Mouse (Mus musculus) left cerebral cortex, adult 2 months (tissue): ENCODE data around the gene Pdia6. TPM values are rescaled to one million over a fixed set of nuclear protein-coding genes. Genes with fewer than 3 reads are reported as not detected.
A peak's percentile ranks its signal among the peaks of the same experiment; 100 is the strongest.

ENCODE experiments used
- DNase-seq, 2 experiments: peaks; one replicate each; pipeline ENCODE4 v3.0.0; 2021 to 2022; ENCODE audit warnings: low spot score in 2 of 2, mixed read lengths in 1 of 2; ENCODE audit errors: extremely low spot score in 1 of 2
- H3K27ac ChIP-seq: fragments of 200-600 bp; 2 replicates; pipeline ENCODE4 v1.8.1; 2022
- H3K4me3 ChIP-seq: fragments of 200-600 bp; 2 replicates; pipeline ENCODE4 v1.8.1; 2022
- CTCF ChIP-seq: fragments of 200-600 bp; IDR thresholded peaks from 2 replicates; pipeline ENCODE4 v1.8.1; 2022; ENCODE audit warnings: antibody characterized with exemption, mild to moderate bottlenecking, moderate library complexity
- intact Hi-C: fragments of 180-260 bp; cut with DNase I; formaldehyde crosslinking; loops from one replicate; pipeline ENCODE4 v1.15.1; 2025
- total RNA-seq, 2 experiments: library from RNA; stranded (reverse); gene quantifications; 2 replicates each; pipeline ENCODE4 v1.2.3; 2021

Gene Pdia6
- total RNA-seq, 2 experiments from 2014 or later = 137 to 144 TPM

- intact Hi-C loops = loop anchor here (2.0 to 5.0 kb wide), 2 partner anchors 82 to 454 kb away; partner anchors contain the start of genes E2f6 and Nol10
- no peak for DNase-seq
- Histone ChIP-seq H3K4me3 (peak overlapping the region; percentile 92), H3K27ac (peak overlapping the region; percentile 93)
- TF ChIP-seq CTCF = no peak
Observed at GRCm38 (mm10) chr12:17266673-17266990, 287 bp downstream of the Pdia6 start.

- intact Hi-C loops = loop anchor here (2.0 to 5.0 kb wide), 2 partner anchors 81 to 455 kb away; partner anchors contain the start of genes E2f6 and Nol10
- Histone ChIP-seq H3K27ac (peak overlapping the region; percentile 93; the same call in 1 of the 2 replicates), H3K4me3 (peak overlapping the region; percentile 92)
- no peak for DNase-seq
- TF ChIP-seq CTCF = no peak
Observed at GRCm38 (mm10) chr12:17267316-17267715, 971 bp downstream of the Pdia6 start.

- intact Hi-C loops = no loop called here
Observed at GRCm38 (mm10) chr12:17271272-17271671, 4.9 kb downstream of the Pdia6 start.

GRCm38 (mm10) chr12:17273841-17274240 is 7.5 kb downstream of the Pdia6 start:
- intact Hi-C loops = no loop called here
- no peak overlapping the region for H3K27ac ChIP-seq
- H3K4me3 ChIP-seq = no peak overlapping the region
- DNase-seq = no peak
- TF ChIP-seq CTCF = no peak

More at GRCm38 (mm10) chr12:17271272-17271671, 4.9 kb downstream of the Pdia6 start:
- Histone ChIP-seq H3K27ac (no peak overlapping the region), H3K4me3 (no peak overlapping the region)
- peak; percentile 64 for TF ChIP-seq CTCF
- no peak for DNase-seq

GRCm38 (mm10) chr12:17288496-17288895 is 22.2 kb downstream of the Pdia6 start:
- no peak overlapping the region for H3K27ac ChIP-seq
- no peak for TF ChIP-seq CTCF
- intact Hi-C loops = no loop called here
- H3K4me3 ChIP-seq = no peak overlapping the region
- DNase-seq = no peak

- no peak overlapping the region for H3K4me3 ChIP-seq
- no peak overlapping the region for H3K27ac ChIP-seq
- TF ChIP-seq CTCF = no peak
- intact Hi-C loops = no loop called here
- DNase-seq = no peak
Observed at GRCm38 (mm10) chr12:17289060-17289459, 22.7 kb downstream of the Pdia6 start.

GRCm38 (mm10) chr12:17289913-17290312 is 23.6 kb downstream of the Pdia6 start:
- intact Hi-C loops = no loop called here
- no peak for TF ChIP-seq CTCF
- no peak for DNase-seq
- Histone ChIP-seq H3K4me3 (no peak overlapping the region), H3K27ac (no peak overlapping the region)

- TF ChIP-seq CTCF = no peak
- intact Hi-C loops = no loop called here
- H3K27ac ChIP-seq = no peak overlapping the region
- no peak overlapping the region for H3K4me3 ChIP-seq
- no peak for DNase-seq
Observed at GRCm38 (mm10) chr12:17290569-17290968, 24.2 kb downstream of the Pdia6 start.

GRCm38 (mm10) chr12:17296899-17297298 is 30.6 kb downstream of the Pdia6 start:
- H3K27ac ChIP-seq = no peak overlapping the region
- intact Hi-C loops = no loop called here
- no peak overlapping the region for H3K4me3 ChIP-seq
- no peak for TF ChIP-seq CTCF
- DNase-seq = no peak

- Histone ChIP-seq H3K27ac (no peak overlapping the region), H3K4me3 (no peak overlapping the region)
- TF ChIP-seq CTCF = no peak
- DNase-seq = no peak
- intact Hi-C loops = no loop called here
Observed at GRCm38 (mm10) chr12:17299902-17300301, 33.6 kb downstream of the Pdia6 start.

GRCm38 (mm10) chr12:17305445-17305844 is 39.1 kb downstream of the Pdia6 start:
- no peak for TF ChIP-seq CTCF
- no peak for DNase-seq
- no peak overlapping the region for H3K4me3 ChIP-seq
- intact Hi-C loops = no loop called here
- no peak overlapping the region for H3K27ac ChIP-seq

GRCm38 (mm10) chr12:17308246-17308645 is 41.9 kb downstream of the Pdia6 start:
- Histone ChIP-seq H3K4me3 (no peak overlapping the region), H3K27ac (no peak overlapping the region)
- DNase-seq = no peak
- intact Hi-C loops = no loop called here
- no peak for TF ChIP-seq CTCF

GRCm38 (mm10) chr12:17310852-17311839 is 44.8 kb downstream of the Pdia6 start:
- Histone ChIP-seq H3K4me3 (no peak overlapping the region), H3K27ac (no peak overlapping the region)
- no peak for TF ChIP-seq CTCF
- DNase-seq = no peak
- intact Hi-C loops = no loop called here
